Comparison of ENCODE assay signal across 26 mouse cellular contexts in genomic region chr6:127274732-127275429, GRCm38 (mm10).
DNase-seq lines count a peak whose midpoint lies in the region; ATAC-seq lines count a peak whose summit lies in the region.
"Had no signal": no experiment of that assay in that cellular context is flagged by ENCODE, and none has a peak within 500 bp of the region (broad histone marks: within the 10 kb centered on the region; RNA-seq: fewer than 3 reads in every experiment).

No protein-coding gene starts in this region.

- no peak for ATAC-seq in kidney, embryonic 14.5 days (ENCODE audit: low FRiP score, low TSS enrichment)
- ATAC-seq in heart, embryonic 15.5 days (replicated peaks; ENCODE audit: insufficient number of reproducible peaks, insufficient read depth, low FRiP score, low read depth): peak; percentile 59
- ATAC-seq in megakaryocyte progenitor cell, adult 5-6 weeks (replicated peaks; ENCODE audit: poor library complexity): no peak
- ATAC-seq: CD4-positive, CD25-positive, alpha-beta regulatory T cell, adult 4 months; hindbrain, embryonic 16.5 days; intestine, embryonic 15.5 days; lung, postnatal 0 days had no signal

- no peak overlapping the region for H3K4me3 ChIP-seq in kidney, embryonic 14.5 days (ENCODE audit: low read length)
- H3K4me3 ChIP-seq in heart, embryonic 15.5 days: no peak overlapping the region
- H3K4me3 ChIP-seq: embryonic facial prominence, embryonic 13.5 days; erythroblast, embryonic 14.5 days; forebrain, embryonic 12.5 days; hindbrain, embryonic 10.5 days; intestine, embryonic 15.5 days; limb, embryonic 10.5 days; liver, embryonic 15.5 days; megakaryocyte, embryonic 14.5 days; neural tube, embryonic 12.5 days had no signal

- WGBS in kidney, embryonic 14.5 days: 68% methylated on average over 9 of the region's 9 CpGs
- WGBS in heart, embryonic 15.5 days: 27% methylated on average over 9 of the region's 9 CpGs

- DNase-seq in heart, adult 9 months (ENCODE audit: low spot score in 2 of 2): peak; percentile 41 to 64
- DNase-seq in heart, adult 11 months: no peak
- peak; percentile 61 for DNase-seq in kidney, postnatal 10 days
- peak; percentile 67 for DNase-seq in kidney, postnatal 14 days
- DNase-seq in frontal cortex, postnatal 36 days (ENCODE audit: low spot score in 2 of 2): no peak
- DNase-seq: adrenal gland, postnatal 14 days; cerebellum, adult 8-10 months; cerebellum, postnatal 36 days; embryo, embryonic 11 days; gastrocnemius, postnatal 36 days; midbrain, embryonic 14.5 days had no signal

- peaks cover 3% of the 10 kb centered on the region; the same call in 1 of the 2 replicates for H3K9me3 ChIP-seq in kidney, embryonic 14.5 days (ENCODE audit: control insufficient read depth, low read length)
- no peaks in the 10 kb centered on the region for H3K9me3 ChIP-seq in heart, embryonic 15.5 days (replicated peaks)
- H3K9me3 ChIP-seq: intestine, embryonic 15.5 days; limb, embryonic 10.5 days; liver, embryonic 15.5 days had no signal

- no peaks in the 10 kb centered on the region for H3K27me3 ChIP-seq in kidney, embryonic 14.5 days (ENCODE audit: control insufficient read depth, insufficient read depth, low read length)
- H3K27me3 ChIP-seq in heart, embryonic 15.5 days: 0 out of 2 replicates have a peak, but pooled peaks cover 9% of the 10 kb centered on the region
- H3K27me3 ChIP-seq: embryonic facial prominence, embryonic 13.5 days; forebrain, embryonic 12.5 days; intestine, embryonic 15.5 days; neural tube, embryonic 12.5 days had no signal

- H3K4me2 ChIP-seq in kidney, embryonic 14.5 days (replicated peaks; ENCODE audit: low read depth, low read length): no peak overlapping the region
- H3K4me2 ChIP-seq in heart, embryonic 15.5 days: peak overlapping the region; percentile 44
- H3K4me2 ChIP-seq: embryonic facial prominence, embryonic 13.5 days; forebrain, embryonic 12.5 days; intestine, embryonic 15.5 days; liver, embryonic 15.5 days; neural tube, embryonic 12.5 days had no signal

- H3K4me1 ChIP-seq in kidney, embryonic 14.5 days (ENCODE audit: control insufficient read depth, insufficient read depth, low read length): no peaks in the 10 kb centered on the region
- H3K4me1 ChIP-seq in heart, embryonic 15.5 days (replicated peaks): peaks cover 20% of the 10 kb centered on the region
- H3K4me1 ChIP-seq: forebrain, embryonic 12.5 days; liver, embryonic 15.5 days; neural tube, embryonic 12.5 days had no signal

- no peak overlapping the region for H3K9ac ChIP-seq in kidney, embryonic 14.5 days (ENCODE audit: low read depth, low read length)
- H3K9ac ChIP-seq in heart, embryonic 15.5 days: no peak overlapping the region
- H3K9ac ChIP-seq: embryonic facial prominence, embryonic 13.5 days; forebrain, embryonic 12.5 days; intestine, embryonic 15.5 days; liver, embryonic 15.5 days; neural tube, embryonic 12.5 days had no signal

- H3K36me3 ChIP-seq in kidney, embryonic 14.5 days (ENCODE audit: control insufficient read depth, insufficient read depth, low read length): no peaks in the 10 kb centered on the region
- H3K36me3 ChIP-seq in heart, embryonic 15.5 days: no peaks in the 10 kb centered on the region
- H3K36me3 ChIP-seq: embryonic facial prominence, embryonic 13.5 days; forebrain, embryonic 12.5 days; hindbrain, embryonic 10.5 days; intestine, embryonic 15.5 days; limb, embryonic 10.5 days; liver, embryonic 15.5 days; neural tube, embryonic 12.5 days had no signal

- H3K27ac ChIP-seq in kidney, embryonic 14.5 days (ENCODE audit: low read depth, low read length): no peak overlapping the region
- H3K27ac ChIP-seq in heart, embryonic 15.5 days: peak overlapping the region; percentile 80
- H3K27ac ChIP-seq: embryonic facial prominence, embryonic 13.5 days; forebrain, embryonic 12.5 days; hindbrain, embryonic 10.5 days; intestine, embryonic 15.5 days; limb, embryonic 10.5 days; liver, embryonic 15.5 days; neural tube, embryonic 12.5 days had no signal

Comparison
In these comparisons a context has a peak if more than half of its experiments do, and no peak if none do; other contexts are left out.
1. DNase-seq: peak in heart, adult 9 months (2 of 2), kidney, postnatal 10 days (single experiment) and kidney, postnatal 14 days (single experiment); none in heart, adult 11 months (single experiment) and frontal cortex, postnatal 36 days (0 of 2).